Mouse (Mus musculus): ENCODE measurements around the gene Dnah1. TPM values are rescaled to one million over a fixed set of nuclear protein-coding genes. Genes with fewer than 3 reads are reported as not detected.

The Dnah1 gene
- polyA plus RNA-seq, 1 experiment from 2014 or later = 1.5 TPM

DNA sequence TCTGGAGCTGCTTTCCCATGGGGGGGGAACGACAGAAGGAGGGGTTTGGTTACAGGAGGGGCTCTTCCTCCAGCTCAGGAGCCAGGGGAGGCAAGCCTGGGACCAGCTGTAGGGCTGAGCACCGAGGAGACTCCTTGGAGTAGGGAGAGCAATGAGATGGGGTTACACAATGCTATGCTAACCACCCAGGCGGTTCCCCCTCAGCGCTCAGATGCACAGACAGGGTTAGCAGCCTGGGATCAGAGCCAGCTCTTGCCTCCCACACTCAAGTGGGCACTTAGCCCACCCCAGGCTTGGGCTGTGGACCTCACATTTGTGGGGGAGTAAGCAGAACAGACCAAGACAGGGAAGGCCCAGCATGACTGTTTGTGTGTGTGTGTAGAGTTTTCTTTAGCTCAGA, 96.7 kb downstream of the Dnah1 start:
- no peak overlapping the region for H3K9ac ChIP-seq (ENCODE audit: low read depth, low read length)
- H3K4me3 ChIP-seq (ENCODE audit: low read depth, low read length) = no peak overlapping the region
- H3K9me3 ChIP-seq (replicated peaks; ENCODE audit: control insufficient read depth, low read length) = no peaks in the 10 kb centered on the region
- H3K4me1 ChIP-seq (ENCODE audit: control insufficient read depth, insufficient read depth, low read length) = peaks cover 34% of the 10 kb centered on the region
- ATAC-seq (replicated peaks; ENCODE audit: insufficient number of reproducible peaks, low FRiP score, low TSS enrichment) = peak; percentile 39; the same call in 1 of the 2 replicates
- no peak overlapping the region for H3K4me2 ChIP-seq
- H3K36me3 ChIP-seq (ENCODE audit: control insufficient read depth, insufficient read depth, low read length) = no peaks in the 10 kb centered on the region
- H3K27ac ChIP-seq (ENCODE audit: low read depth, low read length) = peak overlapping the region; percentile 12; the same call in 1 of the 2 replicates
- WGBS (ENCODE audit: insufficient replicate concordance) = 66% methylated on average over 4 of the region's 4 CpGs
- H3K27me3 ChIP-seq (ENCODE audit: control insufficient read depth, insufficient read depth, low read length) = no peaks in the 10 kb centered on the region

DNA sequence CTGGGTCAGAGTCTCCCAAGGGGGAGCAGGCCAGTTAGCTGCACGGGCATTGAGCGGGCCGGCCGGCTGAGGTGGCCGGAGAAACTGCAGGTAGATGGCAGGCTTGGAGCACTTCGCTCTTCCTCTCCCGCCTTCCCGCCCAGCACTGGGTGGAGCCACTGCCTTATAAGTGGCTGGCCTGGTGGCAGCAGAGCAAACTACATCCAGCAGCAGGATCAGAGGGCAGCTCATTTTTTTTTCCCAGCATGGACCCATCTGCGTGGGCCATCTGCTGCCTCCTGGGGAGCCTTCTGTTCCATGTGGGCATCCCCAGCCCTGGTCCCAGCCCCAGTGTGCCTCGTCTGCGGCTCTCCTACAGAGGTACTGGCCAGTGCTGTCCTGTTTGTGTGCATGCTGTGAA, 106.0 kb downstream of the Dnah1 start, which contains the start of gene Sema3g:
Sema3g (plus strand) TSS at position 195 of the 400 bp plus-strand sequence.
- no peak within 1 kb of the TSS for H3K27ac ChIP-seq (ENCODE audit: low read depth, low read length)
- H3K4me1 ChIP-seq (ENCODE audit: control insufficient read depth, insufficient read depth, low read length) = peaks cover 24% of the 10 kb centered on the region
- 0 out of 2 replicates have a peak, but pooled peaks cover 5% of the 10 kb centered on the region for H3K27me3 ChIP-seq (ENCODE audit: control insufficient read depth, insufficient read depth, low read length)
- peak within 1 kb of the TSS; percentile 50 for H3K4me2 ChIP-seq
- ATAC-seq (replicated peaks; ENCODE audit: insufficient number of reproducible peaks, low FRiP score, low TSS enrichment) = peak; percentile 55; the same call in 1 of the 2 replicates
- no peaks in the 10 kb centered on the region for H3K36me3 ChIP-seq (ENCODE audit: control insufficient read depth, insufficient read depth, low read length)
- no peaks in the 10 kb centered on the region for H3K9me3 ChIP-seq (replicated peaks; ENCODE audit: control insufficient read depth, low read length)
- no peak within 1 kb of the TSS for H3K4me3 ChIP-seq (ENCODE audit: low read depth, low read length)
- WGBS (ENCODE audit: insufficient replicate concordance) = 9% methylated on average over 11 of the region's 11 CpGs
- peak within 1 kb of the TSS; percentile 54; the same call in 1 of the 2 replicates for H3K9ac ChIP-seq (ENCODE audit: low read depth, low read length)

GRCm38 (mm10) chr14:31216846-31217245, 106.8 kb downstream of the Dnah1 start, which contains the start of gene Nisch:
Nisch (minus strand) TSS chr14:31216946.
- H3K4me3 ChIP-seq (ENCODE audit: low read depth, low read length) = no peak within 1 kb of the TSS
- H3K9ac ChIP-seq (ENCODE audit: low read depth, low read length) = peak within 1 kb of the TSS; percentile 54; the same call in 1 of the 2 replicates
- 60% methylated on average over 2 of the region's 2 CpGs for whole genome bisulfite sequencing (ENCODE audit: insufficient replicate concordance)
- 0 out of 2 replicates have a peak, but pooled peaks cover under 1% of the 10 kb centered on the region for H3K36me3 ChIP-seq (ENCODE audit: control insufficient read depth, insufficient read depth, low read length)
- no peak within 1 kb of the TSS for H3K27ac ChIP-seq (ENCODE audit: low read depth, low read length)
- H3K4me1 ChIP-seq (ENCODE audit: control insufficient read depth, insufficient read depth, low read length) = peaks cover 32% of the 10 kb centered on the region
- no peaks in the 10 kb centered on the region for H3K9me3 ChIP-seq (replicated peaks; ENCODE audit: control insufficient read depth, low read length)
- H3K4me2 ChIP-seq = peak within 1 kb of the TSS; percentile 50
- H3K27me3 ChIP-seq (ENCODE audit: control insufficient read depth, insufficient read depth, low read length) = 0 out of 2 replicates have a peak, but pooled peaks cover 5% of the 10 kb centered on the region
- no peak for ATAC-seq (replicated peaks; ENCODE audit: insufficient number of reproducible peaks, low FRiP score, low TSS enrichment)

DNA sequence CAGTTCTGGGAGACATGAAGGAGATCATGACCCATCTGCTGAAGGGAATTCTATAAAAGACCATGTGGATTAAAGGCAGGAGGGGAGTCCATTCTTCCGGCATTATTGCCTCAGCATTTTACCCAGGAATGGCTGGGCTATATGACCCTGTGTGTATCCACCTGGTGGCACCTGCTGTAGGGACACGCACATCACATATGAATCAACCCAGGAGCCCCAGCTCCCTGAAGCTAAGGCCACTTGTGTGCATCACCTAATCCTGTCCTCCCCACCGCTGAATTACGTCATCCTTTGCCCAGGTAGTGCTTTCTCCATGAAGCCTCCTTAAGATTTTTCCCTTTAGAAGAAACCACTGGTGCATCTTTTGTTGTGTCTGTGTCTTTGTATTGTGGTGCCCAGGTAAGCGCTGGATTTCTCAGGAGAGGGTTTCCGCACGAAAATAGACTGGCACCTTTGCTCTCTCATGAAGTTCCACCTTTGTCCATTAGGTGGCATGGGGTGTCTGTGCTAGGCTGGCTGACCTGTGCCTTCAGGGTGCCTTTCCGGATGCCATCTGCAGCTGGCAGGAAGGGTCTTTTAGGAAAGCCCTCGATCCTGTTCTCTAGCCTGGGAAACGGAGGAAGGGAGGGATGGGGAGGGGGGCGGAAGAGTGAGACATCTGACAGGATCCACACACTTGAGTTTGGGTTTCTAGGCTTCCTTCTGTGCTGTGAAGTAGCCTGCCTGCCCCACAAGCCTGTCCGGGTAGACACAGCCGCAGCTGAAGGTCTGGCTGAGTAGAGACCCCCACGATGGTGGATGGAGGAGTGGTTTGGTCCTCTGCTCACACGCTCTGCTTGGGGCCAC, 108.3 kb downstream of the Dnah1 start:
- no peak for ATAC-seq (replicated peaks; ENCODE audit: insufficient number of reproducible peaks, low FRiP score, low TSS enrichment)
- H3K9me3 ChIP-seq (replicated peaks; ENCODE audit: control insufficient read depth, low read length) = no peaks in the 10 kb centered on the region
- H3K4me1 ChIP-seq (ENCODE audit: control insufficient read depth, insufficient read depth, low read length) = peaks cover 42% of the 10 kb centered on the region
- no peak overlapping the region for H3K27ac ChIP-seq (ENCODE audit: low read depth, low read length)
- no peak overlapping the region for H3K4me3 ChIP-seq (ENCODE audit: low read depth, low read length)
- H3K4me2 ChIP-seq = peak overlapping the region; percentile 27; the same call in 1 of the 2 replicates
- 29% methylated on average over 15 of the region's 15 CpGs for WGBS (ENCODE audit: insufficient replicate concordance)
- 0 out of 2 replicates have a peak overlapping the region, but pooled peaks have one; percentile 10 for H3K9ac ChIP-seq (ENCODE audit: low read depth, low read length)
- peaks cover 2% of the 10 kb centered on the region; the same call in 1 of the 2 replicates for H3K36me3 ChIP-seq (ENCODE audit: control insufficient read depth, insufficient read depth, low read length)
- H3K27me3 ChIP-seq (ENCODE audit: control insufficient read depth, insufficient read depth, low read length) = 0 out of 2 replicates have a peak, but pooled peaks cover 2% of the 10 kb centered on the region

DNA sequence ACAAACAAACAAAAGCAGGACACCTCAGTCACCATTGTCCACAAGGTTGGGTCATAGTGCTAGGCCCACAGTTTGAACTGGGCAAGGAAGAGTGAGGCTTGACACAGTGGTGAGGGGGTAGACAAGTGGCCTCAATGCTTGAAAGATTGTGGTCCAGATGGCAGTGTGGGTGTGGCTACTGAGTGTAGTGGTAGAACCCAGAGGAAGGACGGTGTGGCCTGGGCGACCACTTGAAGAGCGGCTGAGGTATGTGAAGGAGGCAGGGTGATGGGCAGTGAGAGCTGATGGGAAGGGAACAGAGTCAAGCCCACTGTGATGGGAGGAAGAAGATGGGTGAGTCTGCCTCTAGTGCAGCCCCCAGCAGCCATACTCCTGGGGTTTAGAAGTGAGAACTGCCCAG, 109.0 kb downstream of the Dnah1 start:
- 50% methylated on average over 3 of the region's 3 CpGs for WGBS (ENCODE audit: insufficient replicate concordance)
- no peaks in the 10 kb centered on the region for H3K9me3 ChIP-seq (replicated peaks; ENCODE audit: control insufficient read depth, low read length)
- H3K4me2 ChIP-seq = no peak overlapping the region
- 0 out of 2 replicates have a peak, but pooled peaks cover 2% of the 10 kb centered on the region for H3K27me3 ChIP-seq (ENCODE audit: control insufficient read depth, insufficient read depth, low read length)
- peaks cover 2% of the 10 kb centered on the region; the same call in 1 of the 2 replicates for H3K36me3 ChIP-seq (ENCODE audit: control insufficient read depth, insufficient read depth, low read length)
- 0 out of 2 replicates have a peak overlapping the region, but pooled peaks have one; percentile 10 for H3K9ac ChIP-seq (ENCODE audit: low read depth, low read length)
- no peak for ATAC-seq (replicated peaks; ENCODE audit: insufficient number of reproducible peaks, low FRiP score, low TSS enrichment)
- H3K4me1 ChIP-seq (ENCODE audit: control insufficient read depth, insufficient read depth, low read length) = peaks cover 44% of the 10 kb centered on the region
- H3K27ac ChIP-seq (ENCODE audit: low read depth, low read length) = no peak overlapping the region
- H3K4me3 ChIP-seq (ENCODE audit: low read depth, low read length) = no peak overlapping the region

DNA sequence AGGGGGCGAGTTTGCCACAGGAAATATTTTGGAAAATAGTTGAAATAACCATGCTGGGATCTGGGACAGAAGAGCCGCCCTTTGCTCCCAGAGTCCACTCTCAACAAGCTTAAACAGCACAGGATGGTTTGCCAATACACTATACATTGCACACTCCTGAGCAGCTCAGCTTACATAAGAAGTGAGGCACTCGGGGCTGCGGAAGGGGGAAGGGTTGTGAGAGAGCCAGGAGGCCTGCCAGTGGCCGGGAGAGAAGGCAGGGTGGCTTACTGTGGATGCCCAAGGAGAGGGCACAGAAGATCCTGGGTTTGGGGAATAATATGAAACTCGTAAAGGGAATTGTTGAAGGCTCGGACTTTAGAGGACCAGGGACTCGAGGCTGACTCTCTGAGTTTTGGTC, 109.8 kb downstream of the Dnah1 start:
- 65% methylated on average over 8 of the region's 8 CpGs for WGBS (ENCODE audit: insufficient replicate concordance)
- H3K9ac ChIP-seq (ENCODE audit: low read depth, low read length) = peak overlapping the region; percentile 30; the same call in 1 of the 2 replicates

GRCm38 (mm10) chr14:31212499-31212898, 111.2 kb downstream of the Dnah1 start:
- H3K9ac ChIP-seq (ENCODE audit: low read depth, low read length) = peak overlapping the region; percentile 5; the same call in 1 of the 2 replicates
- H3K4me2 ChIP-seq = no peak overlapping the region
- H3K27ac ChIP-seq (ENCODE audit: low read depth, low read length) = peak overlapping the region; percentile 73; the same call in 1 of the 2 replicates
- no peak for ATAC-seq (replicated peaks; ENCODE audit: insufficient number of reproducible peaks, low FRiP score, low TSS enrichment)
- no peak overlapping the region for H3K4me3 ChIP-seq (ENCODE audit: low read depth, low read length)
- peaks cover 39% of the 10 kb centered on the region for H3K4me1 ChIP-seq (ENCODE audit: control insufficient read depth, insufficient read depth, low read length)
- no peaks in the 10 kb centered on the region for H3K27me3 ChIP-seq (ENCODE audit: control insufficient read depth, insufficient read depth, low read length)
- H3K36me3 ChIP-seq (ENCODE audit: control insufficient read depth, insufficient read depth, low read length) = peaks cover 2% of the 10 kb centered on the region; the same call in 1 of the 2 replicates
- WGBS (ENCODE audit: insufficient replicate concordance) = 52% methylated on average over 3 of the region's 3 CpGs
- no peaks in the 10 kb centered on the region for H3K9me3 ChIP-seq (replicated peaks; ENCODE audit: control insufficient read depth, low read length)

More for the DNA sequence above, 109.8 kb downstream of the Dnah1 start:
- Histone ChIP-seq H3K4me3 (ENCODE audit: low read depth, low read length) (no peak overlapping the region), H3K4me2 (no peak overlapping the region), H3K27me3 (ENCODE audit: control insufficient read depth, insufficient read depth, low read length) (0 out of 2 replicates have a peak, but pooled peaks cover under 1% of the 10 kb centered on the region), H3K27ac (ENCODE audit: low read depth, low read length) (peak overlapping the region; percentile 73), H3K4me1 (ENCODE audit: control insufficient read depth, insufficient read depth, low read length) (peaks cover 46% of the 10 kb centered on the region), H3K36me3 (ENCODE audit: control insufficient read depth, insufficient read depth, low read length) (peaks cover 2% of the 10 kb centered on the region; the same call in 1 of the 2 replicates), H3K9me3 (replicated peaks; ENCODE audit: control insufficient read depth, low read length) (no peaks in the 10 kb centered on the region)
- no peak for ATAC-seq (replicated peaks; ENCODE audit: insufficient number of reproducible peaks, low FRiP score, low TSS enrichment)

- Histone ChIP-seq H3K9me3 (replicated peaks; ENCODE audit: control insufficient read depth, low read length) (no peaks in the 10 kb centered on the region), H3K4me2 (peak overlapping the region; percentile 18), H3K4me1 (ENCODE audit: control insufficient read depth, insufficient read depth, low read length) (peaks cover 43% of the 10 kb centered on the region), H3K27ac (ENCODE audit: low read depth, low read length) (peak overlapping the region; percentile 61), H3K36me3 (ENCODE audit: control insufficient read depth, insufficient read depth, low read length) (peaks cover 2% of the 10 kb centered on the region; the same call in 1 of the 2 replicates), H3K9ac (ENCODE audit: low read depth, low read length) (no peak overlapping the region), H3K27me3 (ENCODE audit: control insufficient read depth, insufficient read depth, low read length) (no peaks in the 10 kb centered on the region), H3K4me3 (ENCODE audit: low read depth, low read length) (no peak overlapping the region)
- no peak for ATAC-seq (replicated peaks; ENCODE audit: insufficient number of reproducible peaks, low FRiP score, low TSS enrichment)
- WGBS (ENCODE audit: insufficient replicate concordance) = 68% methylated on average over 6 of the region's 6 CpGs
These were observed 111.8 kb downstream of the Dnah1 start for GRCm38 (mm10) chr14:31211854-31212253.
